Mouse (Mus musculus) ovary, adult 10 weeks (tissue): ENCODE measurements around the gene Ms4a4c. TPM values are rescaled to one million over a fixed set of nuclear protein-coding genes. Genes with fewer than 3 reads are reported as not detected.

Experiments used
- polyA plus RNA-seq: library from polyadenylated mRNA; stranded (reverse); fragments of 350-450 nt; fragmentation: Illumina TruSeq; extraction: RNeasy Lipid Tissue Mini Kit (QIAGEN cat#74804); gene quantifications from one replicate; pipeline ENCODE4 v1.2.3, GENCODE M21; 2014

Gene Ms4a4c
- polyA plus RNA-seq: 2.4 TPM

DNA sequence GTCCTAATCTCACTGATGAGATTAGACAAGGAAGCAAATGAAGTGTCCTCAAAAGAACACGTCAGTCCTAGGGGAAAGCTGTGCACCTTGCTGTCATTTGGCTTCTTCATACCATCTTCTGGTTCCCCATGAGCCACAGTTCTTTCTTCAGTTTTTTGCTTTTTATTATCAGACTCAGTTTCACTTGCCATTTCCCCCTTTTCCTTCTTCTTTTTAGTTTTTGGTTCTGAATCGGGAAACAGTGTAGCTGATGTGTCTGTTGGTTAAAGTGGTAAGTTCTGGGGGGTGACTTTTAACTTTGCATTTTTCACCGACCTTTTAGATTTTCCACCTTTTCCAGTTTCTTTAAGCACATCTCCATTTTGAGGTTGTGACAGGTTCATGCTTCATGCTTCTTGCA is at the start of gene Ms4a4c:
Gene Ms4a4c, plus strand, starts transcription at position 244 of the 400 bp plus-strand sequence.

DNA sequence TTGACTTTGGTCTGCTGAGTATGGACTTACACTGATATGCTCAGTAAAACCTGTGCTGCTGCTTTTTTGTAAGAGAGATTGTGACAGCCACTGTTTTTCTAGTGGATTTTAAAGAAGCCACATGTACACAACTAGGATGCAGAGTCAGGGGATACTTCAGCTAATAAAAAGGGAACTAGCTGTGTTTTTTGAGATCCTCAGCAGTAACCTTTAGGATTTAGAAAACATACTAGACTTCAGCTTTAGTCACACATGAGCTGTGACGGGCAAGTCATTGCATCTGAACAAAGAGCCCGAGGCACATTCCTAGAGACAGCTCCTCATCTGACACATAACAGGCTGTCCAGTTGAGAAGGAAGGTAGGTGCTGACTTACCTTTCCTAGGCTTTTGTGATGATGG is 29.3 kb upstream of the Ms4a4c start, which contains the start of gene Ms4a4a:
Gene Ms4a4a, plus strand, starts transcription at position 251 of the 400 bp plus-strand sequence.

DNA sequence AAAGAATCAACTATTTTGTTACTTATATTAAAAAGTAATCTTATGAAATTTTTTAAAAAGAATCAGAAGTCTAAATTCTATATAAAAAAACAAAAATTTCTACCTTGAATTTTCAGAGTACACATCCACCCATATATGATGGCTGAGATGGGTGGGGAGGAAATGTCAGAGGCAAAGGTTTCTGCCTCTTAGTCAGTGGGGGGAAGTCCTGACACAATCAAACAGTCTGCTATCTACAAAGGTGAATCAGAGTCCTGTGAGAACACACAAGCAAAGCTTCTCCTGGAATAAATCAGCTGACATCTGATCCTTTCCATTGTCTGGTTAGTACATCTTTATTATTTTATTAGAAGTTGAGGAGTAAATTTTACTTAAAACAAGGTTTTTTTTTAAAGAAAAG is 38.8 kb downstream of the Ms4a4c start, which contains the start of gene Ms4a4b:
Gene Ms4a4b, plus strand, starts transcription at position 216 of the 400 bp plus-strand sequence.

GRCm38 (mm10) chr19:11469215-11469614 is 64.6 kb downstream of the Ms4a4c start, which contains the start of gene Ms4a6c:
TSS of gene Ms4a6c (plus strand) at chr19:11469366.

Other genes starting within 250 kb of the Ms4a4c start
- not detected for gene 1700025F22Rik, start 239.4 kb upstream of the Ms4a4c start, polyA plus RNA-seq
- gene Ms4a13, start 208.0 kb upstream of the Ms4a4c start, polyA plus RNA-seq: not detected
- gene Ms4a12, start 172.3 kb upstream of the Ms4a4c start, polyA plus RNA-seq: not detected
- 6.0 TPM for gene Ms4a1, start 138.5 kb upstream of the Ms4a4c start, polyA plus RNA-seq
- not detected for gene Ms4a5, start 120.9 kb upstream of the Ms4a4c start, polyA plus RNA-seq
- gene Ms4a14, start 90.3 kb upstream of the Ms4a4c start, polyA plus RNA-seq: 3.0 TPM
- gene Ms4a7, start 68.6 kb upstream of the Ms4a4c start, polyA plus RNA-seq: 25.3 TPM
- 5.2 TPM for gene Ms4a4a, start 29.2 kb upstream of the Ms4a4c start, polyA plus RNA-seq
- 5.8 TPM for gene Ms4a4b, start 38.8 kb downstream of the Ms4a4c start, polyA plus RNA-seq
- 28.5 TPM for gene Ms4a6c, start 64.6 kb downstream of the Ms4a4c start, polyA plus RNA-seq
- 0.51 TPM for gene Gm8369, start 81.2 kb downstream of the Ms4a4c start, polyA plus RNA-seq
- 9.6 TPM for gene Ms4a6b, start 111.7 kb downstream of the Ms4a4c start, polyA plus RNA-seq
- gene Ms4a4d, start 132.0 kb downstream of the Ms4a4c start, polyA plus RNA-seq: 60.8 TPM
- 9.6 TPM for gene Ms4a6d, start 200.1 kb downstream of the Ms4a4c start, polyA plus RNA-seq
- 1.2 TPM for gene Ms4a2, start 218.9 kb downstream of the Ms4a4c start, polyA plus RNA-seq
- gene Ms4a3, start 236.1 kb downstream of the Ms4a4c start, polyA plus RNA-seq: not detected